Mouse (Mus musculus): ENCODE results near the gene Atmin. TPM values are rescaled to one million over a fixed set of nuclear protein-coding genes. Genes with fewer than 3 reads are reported as not detected.

The Atmin gene
- total RNA-seq, 1 experiment, result 19.9 TPM

- no peak for DNase-seq (ENCODE audit: low read depth, low spot score)
- Histone ChIP-seq H3K9ac (ENCODE audit: insufficient read depth, low read depth, low read length, poor library complexity, severe bottlenecking) (peak overlapping the region; percentile 24), H3K27ac (ENCODE audit: insufficient read depth, low read depth, low read length, poor library complexity, severe bottlenecking) (peak overlapping the region; percentile 0; the same call in 1 of the 2 replicates), H3K4me3 (ENCODE audit: insufficient read depth in 1 of 2, low read depth in 1 of 2, low read length in 2 of 2, poor library complexity in 1 of 2, severe bottlenecking in 1 of 2) (peak overlapping the region; percentile 24 to 32), H3K4me1 (ENCODE audit: control insufficient read depth in 2 of 2, insufficient read depth in 2 of 2, low read length in 2 of 2, poor library complexity in 1 of 2) (peaks cover 0 to 30% of the 10 kb centered on the region in 2 experiments; a peak in 3 of 4 replicates), H3K9me3 (ENCODE audit: control insufficient read depth, insufficient read depth, low read depth, low read length) (no peaks in the 10 kb centered on the region), H3K36me3 (ENCODE audit: control insufficient read depth, insufficient read depth, low read length, poor library complexity, severe bottlenecking) (peaks cover 3% of the 10 kb centered on the region)
- no peak for TF ChIP-seq ZNF384 (IDR thresholded peaks at IDR 0.05; ENCODE audit: low read depth, low read length)
- no peak for TF ChIP-seq CHD2 (IDR thresholded peaks at IDR 0.05; ENCODE audit: low read depth, low read length)
- no peak for TF ChIP-seq MAFK (IDR thresholded peaks at IDR 0.05; ENCODE audit: insufficient read depth, low read depth, low read length)
- TF ChIP-seq HCFC1 (IDR thresholded peaks at IDR 0.05; ENCODE audit: borderline replicate concordance, insufficient read depth, low read length), result no peak
- TF ChIP-seq ZC3H11A (IDR thresholded peaks at IDR 0.05; ENCODE audit: borderline replicate concordance, low read depth, low read length), result no peak
- in situ Hi-C loops (cut with MboI; ENCODE audit: low sequenced_read_pairs in 2 of 2, unreplicated experiment in 2 of 2), result no loop called here
These were observed 3.2 kb downstream of the Atmin start for GRCm38 (mm10) chr8:116946268-116946838.

DNA sequence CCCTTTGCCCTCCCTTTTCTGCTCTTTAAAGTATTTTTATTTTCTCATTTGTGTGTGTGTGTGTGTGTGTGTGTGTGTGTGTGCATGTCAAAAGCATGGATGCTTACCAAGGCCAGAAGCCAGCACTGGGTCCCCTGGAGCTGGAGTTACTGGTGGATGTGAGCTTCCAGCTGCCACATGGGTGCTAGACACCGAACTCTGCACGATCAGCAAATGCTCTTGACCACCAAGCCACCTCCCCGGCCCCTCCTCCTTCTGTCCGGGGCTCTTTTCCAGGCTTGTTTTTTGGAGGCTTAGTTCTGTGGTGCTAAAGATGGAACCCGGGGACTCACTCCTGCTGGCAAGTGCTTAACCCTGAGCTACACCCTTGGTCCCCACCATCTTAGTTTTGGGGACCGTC, 3.7 kb downstream of the Atmin start:
- in situ Hi-C loops (cut with MboI; ENCODE audit: low sequenced_read_pairs in 2 of 2, unreplicated experiment in 2 of 2), result no loop called here
- no peak for DNase-seq (ENCODE audit: low read depth, low spot score)
- peak overlapping the region; percentile 26; the same call in 1 of the 2 replicates for H3K27ac ChIP-seq (ENCODE audit: insufficient read depth, low read depth, low read length, poor library complexity, severe bottlenecking)
- H3K4me1 ChIP-seq (ENCODE audit: control insufficient read depth in 2 of 2, insufficient read depth in 2 of 2, low read length in 2 of 2, poor library complexity in 1 of 2), result peaks cover 0 to 31% of the 10 kb centered on the region in 2 experiments; a peak in 3 of 4 replicates
- no peaks in the 10 kb centered on the region for H3K9me3 ChIP-seq (ENCODE audit: control insufficient read depth, insufficient read depth, low read depth, low read length)
- TF ChIP-seq CHD2 (IDR thresholded peaks at IDR 0.05; ENCODE audit: low read depth, low read length), result no peak
- no peak for TF ChIP-seq ZC3H11A (IDR thresholded peaks at IDR 0.05; ENCODE audit: borderline replicate concordance, low read depth, low read length)
- no peak for TF ChIP-seq HCFC1 (IDR thresholded peaks at IDR 0.05; ENCODE audit: borderline replicate concordance, insufficient read depth, low read length)
- TF ChIP-seq MAFK (IDR thresholded peaks at IDR 0.05; ENCODE audit: insufficient read depth, low read depth, low read length), result peak; percentile 30; the same call in 1 of the 2 replicates
- TF ChIP-seq ZNF384 (IDR thresholded peaks at IDR 0.05; ENCODE audit: low read depth, low read length), result 0 out of 2 replicates have a peak, but pooled peaks have one; percentile 18
- H3K36me3 ChIP-seq (ENCODE audit: control insufficient read depth, insufficient read depth, low read length, poor library complexity, severe bottlenecking), result peaks cover 3% of the 10 kb centered on the region
- H3K9ac ChIP-seq (ENCODE audit: insufficient read depth, low read depth, low read length, poor library complexity, severe bottlenecking), result peak overlapping the region; percentile 24; the same call in 1 of the 2 replicates
- H3K4me3 ChIP-seq (ENCODE audit: insufficient read depth in 1 of 2, low read depth in 1 of 2, low read length in 2 of 2, poor library complexity in 1 of 2, severe bottlenecking in 1 of 2), result peak overlapping the region; percentile 24 to 32

DNA sequence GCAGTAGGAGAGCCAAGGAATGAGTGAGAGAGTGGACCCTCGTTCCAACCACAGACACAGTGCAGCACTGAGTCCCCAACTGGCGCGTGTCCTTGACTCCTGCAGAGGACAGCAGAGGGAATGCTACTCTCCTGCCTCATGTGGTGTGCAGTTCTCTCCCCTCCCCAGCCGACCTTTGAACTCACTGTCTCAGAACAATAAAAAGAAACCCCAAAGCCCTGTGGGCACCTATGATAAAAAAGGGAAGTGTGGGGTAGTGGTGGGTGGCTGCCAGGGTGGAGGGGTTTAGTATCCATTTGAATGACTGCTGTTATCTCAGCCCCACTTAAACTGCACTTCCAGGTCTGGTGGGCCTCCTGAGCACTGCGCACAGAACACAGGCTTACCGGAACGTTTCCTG, 4.4 kb downstream of the Atmin start:
- DNase-seq (ENCODE audit: low read depth, low spot score), result no peak
- Histone ChIP-seq H3K4me1 (ENCODE audit: control insufficient read depth in 2 of 2, insufficient read depth in 2 of 2, low read length in 2 of 2, poor library complexity in 1 of 2) (peaks cover 0 to 29% of the 10 kb centered on the region in 2 experiments; a peak in 3 of 4 replicates), H3K9ac (ENCODE audit: insufficient read depth, low read depth, low read length, poor library complexity, severe bottlenecking) (peak overlapping the region; percentile 22; the same call in 1 of the 2 replicates), H3K9me3 (ENCODE audit: control insufficient read depth, insufficient read depth, low read depth, low read length) (no peaks in the 10 kb centered on the region), H3K36me3 (ENCODE audit: control insufficient read depth, insufficient read depth, low read length, poor library complexity, severe bottlenecking) (peaks cover 3% of the 10 kb centered on the region), H3K27ac (ENCODE audit: insufficient read depth, low read depth, low read length, poor library complexity, severe bottlenecking) (no peak overlapping the region), H3K4me3 (ENCODE audit: insufficient read depth in 1 of 2, low read depth in 1 of 2, low read length in 2 of 2, poor library complexity in 1 of 2, severe bottlenecking in 1 of 2) (no peak overlapping the region; a peak in 1 of 4 replicates)
- TF ChIP-seq HCFC1 (IDR thresholded peaks at IDR 0.05; ENCODE audit: borderline replicate concordance, insufficient read depth, low read length) (no peak), ZNF384 (IDR thresholded peaks at IDR 0.05; ENCODE audit: low read depth, low read length) (no peak), ZC3H11A (IDR thresholded peaks at IDR 0.05; ENCODE audit: borderline replicate concordance, low read depth, low read length) (no peak), CHD2 (IDR thresholded peaks at IDR 0.05; ENCODE audit: low read depth, low read length) (no peak), MAFK (IDR thresholded peaks at IDR 0.05; ENCODE audit: insufficient read depth, low read depth, low read length) (no peak)
- in situ Hi-C loops (cut with MboI; ENCODE audit: low sequenced_read_pairs in 2 of 2, unreplicated experiment in 2 of 2), result no loop called here

DNA sequence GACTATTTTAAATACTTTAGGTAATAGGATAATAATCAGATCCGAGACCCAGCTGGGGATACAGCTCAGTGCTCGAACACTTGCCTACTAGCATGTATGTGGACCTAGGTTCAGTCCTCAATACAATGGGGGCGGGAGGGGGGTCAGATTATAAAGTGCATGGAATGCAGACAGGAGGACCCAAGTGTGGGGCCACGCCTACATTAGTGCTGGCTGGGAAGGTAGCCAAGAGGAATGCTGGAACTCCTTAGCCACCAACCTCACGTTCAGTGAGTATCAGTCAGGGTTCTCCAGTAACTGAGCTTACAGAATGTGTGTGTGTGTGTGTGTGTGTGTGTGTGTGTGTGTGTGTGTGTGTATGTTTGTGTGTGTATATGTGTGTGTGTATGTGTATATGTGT, 8.2 kb downstream of the Atmin start:
- no peak overlapping the region for H3K9ac ChIP-seq (ENCODE audit: insufficient read depth, low read depth, low read length, poor library complexity, severe bottlenecking)
- H3K4me3 ChIP-seq (ENCODE audit: insufficient read depth in 1 of 2, low read depth in 1 of 2, low read length in 2 of 2, poor library complexity in 1 of 2, severe bottlenecking in 1 of 2), result no peak overlapping the region
- DNase-seq (ENCODE audit: low read depth, low spot score), result no peak
- no peak overlapping the region for H3K27ac ChIP-seq (ENCODE audit: insufficient read depth, low read depth, low read length, poor library complexity, severe bottlenecking)
- TF ChIP-seq HCFC1 (IDR thresholded peaks at IDR 0.05; ENCODE audit: borderline replicate concordance, insufficient read depth, low read length), result no peak
- no peak for TF ChIP-seq ZNF384 (IDR thresholded peaks at IDR 0.05; ENCODE audit: low read depth, low read length)
- TF ChIP-seq ZC3H11A (IDR thresholded peaks at IDR 0.05; ENCODE audit: borderline replicate concordance, low read depth, low read length), result no peak
- peaks cover 23% of the 10 kb centered on the region for H3K36me3 ChIP-seq (ENCODE audit: control insufficient read depth, insufficient read depth, low read length, poor library complexity, severe bottlenecking)
- H3K9me3 ChIP-seq (ENCODE audit: control insufficient read depth, insufficient read depth, low read depth, low read length), result no peaks in the 10 kb centered on the region
- H3K4me1 ChIP-seq (ENCODE audit: control insufficient read depth in 2 of 2, insufficient read depth in 2 of 2, low read length in 2 of 2, poor library complexity in 1 of 2), result peaks cover 0 to 20% of the 10 kb centered on the region in 2 experiments; a peak in 3 of 4 replicates
- in situ Hi-C loops (cut with MboI; ENCODE audit: low sequenced_read_pairs in 2 of 2, unreplicated experiment in 2 of 2), result no loop called here
